Mouse (Mus musculus) adrenal gland (tissue): ENCODE measurements around the gene Trpm7.
"Not testable (repeated sequence)": the region's sequence is repeated elsewhere in the genome, so short reads cannot be mapped to it uniquely, and the experiment has no call there.

ENCODE experiments used
- intact Hi-C: fragments of 180-260 bp; cut with DNase I; formaldehyde crosslinking; loops from one replicate; pipeline ENCODE4 v1.15.1; 2025
- long read RNA-seq, 2 experiments: library from polyadenylated mRNA; unstranded; transcript quantifications; one replicate each; pipeline ENCODE4 v2.0.0; 2020; ENCODE audit warnings: borderline replicate concordance in 1 of 2; ENCODE audit not compliant: insufficient replicate concordance in 1 of 2

Trpm7 gene
- long read RNA-seq, experiment 1, partial matches to known transcripts: 21 of 28 reads
- long read RNA-seq, experiment 1, other reads (novel, unspliced or antisense): 7 of 28 reads
- long read RNA-seq, experiment 2, partial matches to known transcripts: 21 of 30 reads
- long read RNA-seq, experiment 2, other reads (novel, unspliced or antisense): 9 of 30 reads

DNA sequence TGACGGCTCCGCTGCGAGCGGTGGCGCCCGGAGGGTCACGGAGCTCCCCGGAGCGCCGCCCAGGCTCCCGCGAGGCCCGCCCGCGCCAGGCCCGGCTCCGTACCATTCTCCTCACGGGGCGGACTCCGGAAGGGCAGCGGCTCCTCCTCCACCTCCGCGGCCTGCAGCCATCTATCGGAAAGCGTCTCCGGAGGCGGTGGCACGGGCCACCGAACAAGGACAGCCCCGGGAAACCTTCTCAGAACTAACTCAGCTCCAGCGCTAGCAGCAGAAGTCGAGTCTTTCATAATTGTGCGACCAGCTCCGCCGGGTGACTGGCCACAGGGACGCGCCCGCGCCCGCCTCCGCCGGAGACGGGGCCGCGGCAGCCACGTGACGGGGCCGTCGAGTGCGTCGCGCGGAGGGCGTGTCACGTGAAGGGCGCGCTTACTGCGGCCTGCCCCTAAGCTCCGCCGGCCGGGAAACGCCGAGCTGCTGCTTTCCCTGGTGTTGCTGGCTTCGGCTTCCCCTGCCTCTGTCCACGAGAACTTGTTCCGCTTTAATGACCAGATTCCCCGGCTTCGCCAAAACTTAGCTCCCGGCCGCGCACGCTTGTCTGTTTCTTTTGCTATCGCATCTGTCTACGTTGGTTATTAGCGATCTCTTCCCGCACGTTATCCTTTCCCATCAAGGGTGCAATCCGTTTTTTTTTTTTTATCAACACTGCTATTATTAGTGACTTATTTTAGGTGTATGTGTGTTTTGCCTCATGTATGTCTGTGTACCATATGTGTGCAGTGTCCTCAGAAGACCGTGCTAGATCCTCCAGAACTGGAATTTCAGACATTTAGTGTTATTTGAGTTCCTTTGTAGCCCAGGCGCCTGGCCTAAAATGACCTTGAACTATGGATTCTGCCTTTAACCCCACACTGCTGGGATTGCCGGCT is at the start of gene Trpm7:
Trpm7 (minus strand) TSS at position 360 of the 926 bp plus-strand sequence.
- intact Hi-C loops: no loop called here

GRCm38 (mm10) chr2:126920358-126921060 is 44.5 kb upstream of the Trpm7 start:
- intact Hi-C loops: no loop called here

- intact Hi-C loops: no loop called here
Measured at GRCm38 (mm10) chr2:126916236-126916635, 40.2 kb upstream of the Trpm7 start.

- intact Hi-C loops: no loop called here
Measured at GRCm38 (mm10) chr2:126914096-126914495, 38.1 kb upstream of the Trpm7 start.

- intact Hi-C loops: loop anchor here (10.0 kb wide), 1 partner anchor 159 kb away; no protein-coding TSS in a partner anchor
Measured at GRCm38 (mm10) chr2:126904162-126904561, 28.1 kb upstream of the Trpm7 start.

DNA sequence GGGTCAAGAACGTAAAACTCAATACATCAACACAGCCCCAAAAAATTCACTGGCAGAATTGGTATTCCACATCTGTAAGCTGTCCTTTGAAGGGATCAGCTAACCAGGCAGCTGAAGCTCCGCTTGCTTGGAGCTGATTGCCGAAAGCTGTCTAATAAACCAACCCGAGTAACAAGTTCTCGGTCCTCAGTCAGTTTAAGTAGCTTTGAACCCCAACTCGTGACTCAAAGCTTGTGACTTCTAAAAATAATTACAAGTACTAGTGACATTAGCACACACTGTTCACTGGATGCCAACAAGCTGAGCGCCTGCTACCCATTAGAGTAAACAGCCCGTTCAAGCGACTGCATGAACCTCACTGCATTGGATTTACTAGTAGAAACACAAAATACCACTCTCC is 21.5 kb upstream of the Trpm7 start:
- intact Hi-C loops: no loop called here

DNA sequence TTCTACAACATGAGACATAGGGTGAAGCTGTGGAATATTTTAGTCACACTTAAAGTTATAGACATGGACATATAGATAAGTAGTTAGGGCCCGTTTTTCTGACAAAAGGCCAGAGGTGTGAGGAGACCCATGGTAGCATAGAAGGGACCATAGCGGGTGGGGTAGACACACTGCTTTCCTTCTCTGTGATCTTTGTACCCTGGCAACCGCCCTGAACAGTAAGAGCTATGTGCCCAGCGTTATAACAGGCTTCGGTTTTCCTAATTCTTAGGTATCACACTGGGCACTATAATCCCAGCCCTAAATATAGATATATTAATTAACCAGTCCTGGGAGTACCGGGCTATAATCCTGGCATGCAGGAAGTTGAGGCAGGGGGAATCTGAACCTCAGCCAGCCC is 20.9 kb upstream of the Trpm7 start:
- intact Hi-C loops: no loop called here

DNA sequence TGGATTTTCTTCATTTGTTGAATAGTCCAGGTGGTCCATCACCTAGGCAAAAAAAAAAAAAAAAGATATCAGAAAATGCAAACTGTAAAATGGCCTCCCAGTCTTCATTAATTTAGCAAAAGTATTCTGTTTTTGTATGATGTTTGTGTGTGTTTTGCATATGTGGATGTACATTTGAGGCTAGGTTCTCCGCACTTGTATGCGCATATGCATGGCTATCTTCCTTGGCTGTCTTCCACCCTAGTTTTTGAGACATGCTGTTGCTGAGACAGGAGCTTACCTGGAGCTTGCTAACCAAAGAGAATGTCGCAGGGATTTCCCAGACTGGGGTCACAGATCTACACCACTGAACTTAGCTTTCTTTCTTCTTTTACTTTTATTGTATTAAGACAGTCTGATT is 18.2 kb upstream of the Trpm7 start:
- intact Hi-C loops: no loop called here

- intact Hi-C loops: no loop called here
Measured at GRCm38 (mm10) chr2:126892316-126892715, 16.3 kb upstream of the Trpm7 start.

DNA sequence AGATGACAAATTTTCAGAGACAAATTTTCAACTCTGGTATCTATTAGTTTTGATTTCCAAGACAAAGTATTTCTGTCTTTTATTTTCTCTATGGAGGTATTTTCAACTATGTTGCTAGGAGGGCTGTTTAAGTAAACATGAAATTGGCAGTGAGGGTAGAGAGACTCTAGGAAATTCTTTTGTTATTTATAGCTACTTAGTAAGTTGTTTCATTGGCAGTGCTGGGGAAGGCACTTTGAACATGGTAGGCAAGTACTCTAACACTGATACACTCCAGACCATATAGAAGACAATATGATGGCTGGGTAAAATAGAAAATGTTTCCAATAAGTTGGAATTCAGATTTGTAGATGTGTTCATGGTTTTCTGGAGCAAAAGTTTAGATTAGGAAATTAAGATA is 15.7 kb upstream of the Trpm7 start:
- intact Hi-C loops: no loop called here

DNA sequence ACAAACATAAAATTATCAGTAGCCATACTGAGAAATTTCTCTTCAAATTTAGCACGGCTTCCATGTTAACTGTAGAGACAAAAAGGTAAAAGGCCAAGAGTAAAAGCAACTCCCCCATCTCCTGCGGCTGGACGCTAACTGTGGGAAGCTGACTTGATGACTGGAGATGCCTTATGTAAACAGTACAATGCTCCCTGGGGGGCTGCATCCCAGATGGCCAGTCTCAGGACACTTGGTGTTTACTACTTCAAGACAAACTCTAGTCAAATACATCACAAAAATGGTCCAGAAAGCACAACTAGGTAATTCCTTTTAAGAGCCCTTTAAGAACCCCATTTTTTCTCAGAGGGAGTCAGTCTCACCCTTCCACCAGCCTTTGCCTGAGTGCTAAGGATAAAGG is 11.1 kb upstream of the Trpm7 start:
- intact Hi-C loops: no loop called here

GRCm38 (mm10) chr2:126885871-126886270 is 9.8 kb upstream of the Trpm7 start:
- intact Hi-C loops: no loop called here

DNA sequence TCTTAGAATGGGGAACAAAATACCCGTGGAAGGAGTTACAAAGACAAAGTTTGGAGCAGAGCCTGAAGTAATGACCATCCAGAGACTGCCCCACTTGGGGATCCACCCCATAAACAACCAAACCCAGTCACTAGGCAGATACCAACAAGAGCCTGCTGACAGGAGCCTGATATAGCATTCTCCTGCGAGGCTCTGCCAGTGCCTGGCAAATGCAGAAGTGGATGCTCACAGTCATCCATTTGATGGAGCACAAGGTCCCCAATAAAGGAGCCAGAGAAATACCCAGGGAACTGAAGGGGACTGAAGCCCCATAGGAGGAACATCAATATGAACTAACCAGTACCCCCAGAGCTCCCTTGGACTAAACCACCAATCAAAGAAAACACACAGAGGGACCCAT is 6.7 kb upstream of the Trpm7 start:
- intact Hi-C loops: not testable (repeated sequence)

DNA sequence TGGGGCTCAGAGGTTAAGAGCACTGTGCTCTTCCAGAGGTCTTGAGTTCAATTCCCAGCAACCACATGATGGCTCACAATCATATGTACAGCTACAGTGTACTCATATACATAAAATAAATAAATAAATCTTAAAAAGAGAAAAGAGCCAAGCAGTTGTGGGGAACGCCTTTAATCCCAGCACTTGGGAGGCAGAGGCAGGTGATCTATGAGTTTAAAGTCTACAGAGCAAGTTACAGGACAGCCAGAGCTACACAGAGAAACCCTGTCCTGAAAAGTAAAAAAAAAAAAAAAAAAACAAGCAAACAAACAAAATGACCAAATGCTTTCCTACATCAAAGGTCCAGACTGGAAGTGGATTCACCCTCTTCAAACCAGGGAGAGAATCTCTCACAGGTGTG is 2.0 kb upstream of the Trpm7 start:
- intact Hi-C loops: no loop called here

GRCm38 (mm10) chr2:126875516-126875835 is 554 bp downstream of the Trpm7 start:
- intact Hi-C loops: no loop called here

GRCm38 (mm10) chr2:126874809-126875515 is 1.1 kb downstream of the Trpm7 start:
- intact Hi-C loops: no loop called here

- intact Hi-C loops: no loop called here
Measured at GRCm38 (mm10) chr2:126866301-126866700, 9.7 kb downstream of the Trpm7 start.

- intact Hi-C loops: no loop called here
Measured at GRCm38 (mm10) chr2:126865501-126866199, 10.4 kb downstream of the Trpm7 start.

- intact Hi-C loops: no loop called here
Measured at GRCm38 (mm10) chr2:126865026-126865425, 11.0 kb downstream of the Trpm7 start.

DNA sequence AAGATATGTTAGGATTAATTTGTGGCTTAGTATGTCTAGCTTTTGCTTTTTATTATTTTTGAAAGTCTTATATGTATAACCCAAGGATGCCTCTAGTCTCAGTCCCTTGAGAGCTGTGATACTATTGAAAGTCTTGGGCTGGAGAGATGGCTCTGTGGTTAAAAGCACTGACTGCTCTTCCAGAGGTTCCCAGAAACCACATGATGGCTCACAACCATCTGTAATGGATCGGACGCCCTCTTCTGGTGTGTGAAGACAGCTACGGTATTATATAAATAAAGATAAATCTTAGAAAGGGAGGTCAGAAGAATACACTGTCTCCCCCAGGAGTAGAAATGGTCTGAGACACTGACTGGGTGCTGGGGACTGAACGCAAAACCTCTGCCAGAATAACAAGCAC is 31.3 kb downstream of the Trpm7 start:
- intact Hi-C loops: no loop called here

DNA sequence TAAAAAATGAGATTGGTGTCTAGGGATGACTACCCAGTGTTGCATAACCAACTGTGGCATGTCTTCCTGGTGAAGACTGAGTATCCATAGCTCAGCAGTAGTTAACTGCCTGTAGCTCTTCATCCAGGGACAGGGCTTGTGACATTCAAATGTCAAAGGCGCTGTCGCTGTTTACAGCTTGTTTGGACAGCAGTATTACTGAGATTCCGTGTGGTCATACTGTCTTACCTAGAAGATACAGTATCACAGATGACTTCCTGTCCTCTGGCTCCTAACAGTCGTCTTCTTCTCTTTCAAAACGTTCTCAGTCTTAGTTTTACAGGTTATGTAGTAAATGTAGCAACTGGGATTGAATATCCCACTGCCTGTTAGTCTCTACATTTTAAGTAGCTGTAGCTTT is 37.2 kb downstream of the Trpm7 start:
- intact Hi-C loops: no loop called here
